Mouse (Mus musculus): ENCODE data around the gene Fezf2. TPM values are rescaled to one million over a fixed set of nuclear protein-coding genes. Genes with fewer than 3 reads are reported as not detected.

Gene Fezf2
- polyA plus RNA-seq, 1 experiment from 2014 or later = not detected

- H3K27ac ChIP-seq = no peak overlapping the region
- no peak overlapping the region for H3K4me2 ChIP-seq (replicated peaks)
- no peak overlapping the region for H3K9ac ChIP-seq
- 2% methylated on average over 24 of the region's 24 CpGs for WGBS
- ATAC-seq (ENCODE audit: low FRiP score) (no peak), DNase-seq (ENCODE audit: low spot score) (no peak)
- H3K9me3 ChIP-seq (ENCODE audit: control insufficient read depth, low read length) = no peaks in the 10 kb centered on the region
- H3K36me3 ChIP-seq (replicated peaks; ENCODE audit: control insufficient read depth, insufficient read depth) = no peaks in the 10 kb centered on the region
- H3K4me1 ChIP-seq (replicated peaks; ENCODE audit: control insufficient read depth, insufficient read depth, low read length) = no peaks in the 10 kb centered on the region
- H3K27me3 ChIP-seq (ENCODE audit: control insufficient read depth, insufficient read depth, low read length) = peaks cover 97% of the 10 kb centered on the region
- H3K4me3 ChIP-seq (replicated peaks; ENCODE audit: low read length) = no peak overlapping the region
Measured at GRCm38 (mm10) chr14:12344061-12344745, 3.8 kb downstream of the Fezf2 start.

- no peak for DNase-seq (ENCODE audit: low spot score)
- H3K4me1 ChIP-seq (replicated peaks; ENCODE audit: control insufficient read depth, insufficient read depth, low read length) = no peaks in the 10 kb centered on the region
- ATAC-seq (ENCODE audit: low FRiP score) = no peak
- peaks cover 96% of the 10 kb centered on the region for H3K27me3 ChIP-seq (ENCODE audit: control insufficient read depth, insufficient read depth, low read length)
- no peaks in the 10 kb centered on the region for H3K36me3 ChIP-seq (replicated peaks; ENCODE audit: control insufficient read depth, insufficient read depth)
- WGBS = 1% methylated on average over 20 of the region's 20 CpGs
- no peak overlapping the region for H3K27ac ChIP-seq
- no peak overlapping the region for H3K4me3 ChIP-seq (replicated peaks; ENCODE audit: low read length)
- no peak overlapping the region for H3K4me2 ChIP-seq (replicated peaks)
- no peaks in the 10 kb centered on the region for H3K9me3 ChIP-seq (ENCODE audit: control insufficient read depth, low read length)
- no peak overlapping the region for H3K9ac ChIP-seq
Measured at GRCm38 (mm10) chr14:12343451-12343941, 4.5 kb downstream of the Fezf2 start.

- Histone ChIP-seq H3K4me3 (replicated peaks; ENCODE audit: low read length) (no peak overlapping the region), H3K9ac (no peak overlapping the region), H3K36me3 (replicated peaks; ENCODE audit: control insufficient read depth, insufficient read depth) (no peaks in the 10 kb centered on the region), H3K4me2 (replicated peaks) (no peak overlapping the region), H3K4me1 (replicated peaks; ENCODE audit: control insufficient read depth, insufficient read depth, low read length) (no peaks in the 10 kb centered on the region), H3K27ac (no peak overlapping the region), H3K27me3 (ENCODE audit: control insufficient read depth, insufficient read depth, low read length) (peaks cover 96% of the 10 kb centered on the region), H3K9me3 (ENCODE audit: control insufficient read depth, low read length) (no peaks in the 10 kb centered on the region)
- ATAC-seq (ENCODE audit: low FRiP score) (no peak), DNase-seq (ENCODE audit: low spot score) (no peak)
- 1% methylated on average over 23 of the region's 23 CpGs for WGBS
Measured at GRCm38 (mm10) chr14:12342458-12343131, 5.4 kb downstream of the Fezf2 start.

GRCm38 (mm10) chr14:12341789-12342457 lies 6.1 kb downstream of the Fezf2 start:
- no peak overlapping the region for H3K9ac ChIP-seq
- H3K4me2 ChIP-seq (replicated peaks) = no peak overlapping the region
- ATAC-seq (ENCODE audit: low FRiP score) (no peak), DNase-seq (ENCODE audit: low spot score) (no peak)
- no peaks in the 10 kb centered on the region for H3K4me1 ChIP-seq (replicated peaks; ENCODE audit: control insufficient read depth, insufficient read depth, low read length)
- WGBS = 3% methylated on average over 24 of the region's 24 CpGs
- no peak overlapping the region for H3K4me3 ChIP-seq (replicated peaks; ENCODE audit: low read length)
- no peaks in the 10 kb centered on the region for H3K36me3 ChIP-seq (replicated peaks; ENCODE audit: control insufficient read depth, insufficient read depth)
- H3K9me3 ChIP-seq (ENCODE audit: control insufficient read depth, low read length) = no peaks in the 10 kb centered on the region
- peaks cover 96% of the 10 kb centered on the region for H3K27me3 ChIP-seq (ENCODE audit: control insufficient read depth, insufficient read depth, low read length)
- no peak overlapping the region for H3K27ac ChIP-seq

- Histone ChIP-seq H3K4me2 (replicated peaks) (no peak overlapping the region), H3K9ac (no peak overlapping the region), H3K4me3 (replicated peaks; ENCODE audit: low read length) (no peak overlapping the region), H3K4me1 (replicated peaks; ENCODE audit: control insufficient read depth, insufficient read depth, low read length) (no peaks in the 10 kb centered on the region), H3K27me3 (ENCODE audit: control insufficient read depth, insufficient read depth, low read length) (peaks cover 96% of the 10 kb centered on the region), H3K9me3 (ENCODE audit: control insufficient read depth, low read length) (no peaks in the 10 kb centered on the region), H3K36me3 (replicated peaks; ENCODE audit: control insufficient read depth, insufficient read depth) (no peaks in the 10 kb centered on the region), H3K27ac (no peak overlapping the region)
- no peak for ATAC-seq (ENCODE audit: low FRiP score)
- whole genome bisulfite sequencing = under 1% methylated on average over 42 of the region's 42 CpGs
- no peak for DNase-seq (ENCODE audit: low spot score)
Measured at GRCm38 (mm10) chr14:12341075-12341788, 6.8 kb downstream of the Fezf2 start.

- DNase-seq (ENCODE audit: low spot score) (no peak), ATAC-seq (ENCODE audit: low FRiP score) (no peak)
- Histone ChIP-seq H3K27me3 (ENCODE audit: control insufficient read depth, insufficient read depth, low read length) (peaks cover 96% of the 10 kb centered on the region), H3K4me2 (replicated peaks) (no peak overlapping the region), H3K9ac (no peak overlapping the region), H3K4me3 (replicated peaks; ENCODE audit: low read length) (no peak overlapping the region), H3K36me3 (replicated peaks; ENCODE audit: control insufficient read depth, insufficient read depth) (no peaks in the 10 kb centered on the region), H3K27ac (no peak overlapping the region), H3K4me1 (replicated peaks; ENCODE audit: control insufficient read depth, insufficient read depth, low read length) (no peaks in the 10 kb centered on the region), H3K9me3 (ENCODE audit: control insufficient read depth, low read length) (no peaks in the 10 kb centered on the region)
- under 1% methylated on average over 19 of the region's 19 CpGs for WGBS
Measured at GRCm38 (mm10) chr14:12340238-12341074, 7.5 kb downstream of the Fezf2 start.

GRCm38 (mm10) chr14:12338811-12339565 lies 9.0 kb downstream of the Fezf2 start:
- WGBS = under 1% methylated on average over 10 of the region's 10 CpGs
- Histone ChIP-seq H3K4me2 (replicated peaks) (no peak overlapping the region), H3K27me3 (ENCODE audit: control insufficient read depth, insufficient read depth, low read length) (peaks cover 96% of the 10 kb centered on the region), H3K9ac (no peak overlapping the region), H3K9me3 (ENCODE audit: control insufficient read depth, low read length) (no peaks in the 10 kb centered on the region), H3K4me1 (replicated peaks; ENCODE audit: control insufficient read depth, insufficient read depth, low read length) (no peaks in the 10 kb centered on the region), H3K36me3 (replicated peaks; ENCODE audit: control insufficient read depth, insufficient read depth) (no peaks in the 10 kb centered on the region), H3K27ac (no peak overlapping the region), H3K4me3 (replicated peaks; ENCODE audit: low read length) (no peak overlapping the region)
- DNase-seq (ENCODE audit: low spot score) = no peak
- ATAC-seq (ENCODE audit: low FRiP score) = no peak

Measured in hindbrain, embryonic 14.5 days (tissue).